Mouse (Mus musculus) liver, embryonic 14.5 days (tissue): ENCODE results near the gene Fhdc1.

ENCODE experiments used
- CTCF ChIP-seq: IDR thresholded peaks from 2 replicates; pipeline ENCODE4 v1.5.1; 2016; ENCODE audit warnings: antibody characterized with exemption, low read depth, control low read depth
- EP300 ChIP-seq: IDR thresholded peaks from 2 replicates; pipeline ENCODE4 v1.6.1; 2016; ENCODE audit warnings: antibody characterized with exemption, low read depth

- no peak for TF ChIP-seq CTCF
- no peak for TF ChIP-seq EP300
These were observed 40.6 kb downstream of the Fhdc1 start for GRCm38 (mm10) chr3:84439431-84440210.
